Mouse (Mus musculus): Measurements from ENCODE around the gene Uap1. TPM values are rescaled to one million over a fixed set of nuclear protein-coding genes. Genes with fewer than 3 reads are reported as not detected.
A peak's percentile ranks its signal among the peaks of the same experiment; 100 is the strongest.
"Not testable (repeated sequence)": the region's sequence is repeated elsewhere in the genome, so short reads cannot be mapped to it uniquely, and the experiment has no call there.

The Uap1 gene
- total RNA-seq, 2 experiments from 2014 or later, result 52.6 to 65.2 TPM

GRCm38 (mm10) chr1:170134264-170134663, 40.5 kb downstream of the Uap1 start:
- intact Hi-C loops (cut with DNase I), result no loop called here
- no peak for DNase-seq

- DNase-seq, result no peak
- intact Hi-C loops (cut with DNase I), result no loop called here
These were observed 43.8 kb downstream of the Uap1 start for GRCm38 (mm10) chr1:170130962-170131361.

- DNase-seq, result no peak
- intact Hi-C loops (cut with DNase I), result no loop called here
These were observed 50.1 kb downstream of the Uap1 start for GRCm38 (mm10) chr1:170124644-170125043.

GRCm38 (mm10) chr1:170113616-170114015, 61.1 kb downstream of the Uap1 start:
- intact Hi-C loops (cut with DNase I), result loop anchor here (5.0 kb wide), 1 partner anchor 101 kb away; no protein-coding TSS in a partner anchor

GRCm38 (mm10) chr1:170112261-170112660, 62.5 kb downstream of the Uap1 start:
- intact Hi-C loops (cut with DNase I), result loop anchor here (5.0 kb wide), 1 partner anchor 100 kb away; no protein-coding TSS in a partner anchor
- DNase-seq, result no peak

More at GRCm38 (mm10) chr1:170113616-170114015, 61.1 kb downstream of the Uap1 start:
- DNase-seq, result no peak

- no peak for DNase-seq
- intact Hi-C loops (cut with DNase I), result loop anchor here (5.0 kb wide), 1 partner anchor 99 kb away; no protein-coding TSS in a partner anchor
These were observed 63.0 kb downstream of the Uap1 start for GRCm38 (mm10) chr1:170111651-170112226.

- intact Hi-C loops (cut with DNase I), result loop anchor here (5.0 kb wide), 1 partner anchor 98 kb away; no protein-coding TSS in a partner anchor
- DNase-seq, result peak; percentile 63 to 68
These were observed 64.0 kb downstream of the Uap1 start, which contains the start of gene Ddr2 for GRCm38 (mm10) chr1:170110516-170111332. Gene Ddr2 (minus strand): TSS chr1:170110762.

- intact Hi-C loops (cut with DNase I), result loop anchor here (5.0 kb wide), 1 partner anchor 98 kb away; no protein-coding TSS in a partner anchor
- peak in 1 of 2 experiments; percentile 29 for DNase-seq
These were observed 64.8 kb downstream of the Uap1 start for GRCm38 (mm10) chr1:170109776-170110515.

GRCm38 (mm10) chr1:170102814-170103213, 71.9 kb downstream of the Uap1 start:
- intact Hi-C loops (cut with DNase I); DNase-seq: not testable (repeated sequence)

Other genes with a start within 250 kb of the Uap1 start
- not detected for gene Ccdc190, start 246.3 kb downstream of the Uap1 start, total RNA-seq (2021)
- gene Hsd17b7, start 205.7 kb downstream of the Uap1 start, total RNA-seq (2021), result 10 to 100 TPM; 14.2 to 15.3 TPM
- gene Ddr2, start 64.2 kb downstream of the Uap1 start, total RNA-seq (2021), result 10 to 100 TPM; 21.0 to 24.2 TPM
- gene Uhmk1, start 40.4 kb upstream of the Uap1 start, total RNA-seq (2021), result 10 to 100 TPM; 18.1 to 19.2 TPM
- gene Sh2d1b2, start 57.8 kb upstream of the Uap1 start, total RNA-seq (2021), result not detected
- under 1 TPM in 1 of 2 experiments, not detected in 1; 0.11 TPM for gene Sh2d1b1, start 102.4 kb upstream of the Uap1 start, total RNA-seq (2021)
- gene Gm7694, start 131.4 kb upstream of the Uap1 start, total RNA-seq (2021), result 10 to 100 TPM; 10.2 to 11.9 TPM
- gene Spata46, start 133.8 kb upstream of the Uap1 start, total RNA-seq (2021), result not detected